Mouse (Mus musculus): ENCODE data around the gene Stx2.

GRCm38 (mm10) chr5:128947093-128947492 lies 61.3 kb downstream of the Stx2 start:
- TF ChIP-seq CTCF (IDR thresholded peaks at IDR 0.05; ENCODE audit: extremely low read depth, insufficient read length, insufficient replicate concordance, low read depth, low read length) (peak; percentile 39; the same call in 1 of the 2 replicates), POLR2A (IDR thresholded peaks at IDR 0.05; ENCODE audit: low read depth, low read length) (no peak)
